Mouse (Mus musculus) testis, adult 2 months (tissue): ENCODE data around the gene Olfr465-ps1. TPM values are rescaled to one million over a fixed set of nuclear protein-coding genes. Genes with fewer than 3 reads are reported as not detected.

Experiments
- H3K27ac ChIP-seq: fragments of 200-500 bp; 2 replicates; pipeline ENCODE4 v1.5.1; 2012; ENCODE audit warnings: low read depth, low read length; ENCODE audit not compliant: control insufficient read depth, insufficient read depth
- H3K27me3 ChIP-seq: fragments of 200-500 bp; 2 replicates; pipeline ENCODE4 v1.6.1; 2012; ENCODE audit warnings: mild to moderate bottlenecking, low read length, moderate library complexity; ENCODE audit not compliant: control insufficient read depth, insufficient read depth
- H3K36me3 ChIP-seq: fragments of 200-500 bp; 2 replicates; pipeline ENCODE4 v1.6.1; 2012; ENCODE audit warnings: mild to moderate bottlenecking, low read length; ENCODE audit not compliant: control insufficient read depth, insufficient read depth
- H3K4me1 ChIP-seq: fragments of 200-500 bp; 2 replicates; pipeline ENCODE4 v1.6.1; 2012; ENCODE audit warnings: low read length; ENCODE audit not compliant: control insufficient read depth, insufficient read depth
- H3K4me3 ChIP-seq: fragments of 200-500 bp; 2 replicates; pipeline ENCODE4 v1.5.1; 2012; ENCODE audit warnings: low read depth, mild to moderate bottlenecking, low read length, moderate library complexity, mixed read lengths; ENCODE audit not compliant: control insufficient read depth
- CTCF ChIP-seq: fragments of 200-500 bp; IDR thresholded peaks from 2 replicates; pipeline ENCODE4 v1.5.1; 2012; ENCODE audit warnings: low read depth, mild to moderate bottlenecking, inconsistent platforms, low read length, moderate library complexity; ENCODE audit not compliant: control insufficient read depth, insufficient read depth, insufficient replicate concordance
- POLR2A ChIP-seq: fragments of 200-500 bp; IDR thresholded peaks from 2 replicates; pipeline ENCODE4 v1.6.1; 2012; ENCODE audit warnings: low read depth, mild to moderate bottlenecking, inconsistent platforms, low read length, moderate library complexity; ENCODE audit not compliant: control insufficient read depth
- polyA plus RNA-seq: library from polyadenylated mRNA; depleted of rRNA; stranded (reverse); fragments of >200 nt; gene quantifications from 2 replicates; pipeline ENCODE4 v1.2.3, GENCODE M21; 2012; rRNA removed

The Olfr465-ps1 gene
- polyA plus RNA-seq, 1 experiment = not detected

DNA sequence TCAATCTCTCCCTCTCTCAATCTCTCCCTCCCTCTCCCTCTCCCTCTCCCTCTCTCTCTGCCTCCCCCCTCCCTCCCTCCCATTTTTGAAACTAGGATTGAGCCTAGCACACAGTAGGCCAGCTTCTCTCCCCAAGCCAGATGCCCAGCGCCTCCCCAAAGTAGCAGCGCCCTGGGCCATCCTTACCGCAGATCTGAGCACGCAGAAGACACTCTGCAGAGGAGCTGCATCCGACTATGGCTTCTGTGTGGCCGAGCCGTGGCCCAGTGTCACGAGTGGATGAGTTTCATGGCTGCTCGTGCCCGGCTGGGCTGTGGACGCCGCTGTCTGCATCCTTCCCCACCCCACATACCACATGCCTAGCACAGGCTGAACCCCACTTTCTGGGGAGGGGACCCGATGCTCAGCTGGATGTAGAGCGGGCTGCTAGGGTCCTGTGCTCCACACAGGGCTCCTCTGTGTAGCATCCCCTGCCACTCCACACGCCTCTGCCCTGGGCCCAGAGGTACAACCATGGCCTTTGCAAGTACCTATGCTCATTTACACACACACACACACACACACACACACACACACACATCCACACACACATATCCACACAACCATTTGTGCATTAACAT, 38.7 kb downstream of the Olfr465-ps1 start:
- peaks cover 7% of the 10 kb centered on the region for H3K4me1 ChIP-seq

More for the DNA sequence above, 38.7 kb downstream of the Olfr465-ps1 start:
- Histone ChIP-seq H3K27ac (no peak overlapping the region), H3K36me3 (no peaks in the 10 kb centered on the region), H3K4me3 (no peak overlapping the region), H3K27me3 (no peaks in the 10 kb centered on the region)
- TF ChIP-seq CTCF (no peak), POLR2A (no peak)

Other genes starting within 250 kb of the Olfr465-ps1 start
- gene Cntnap3, start 234.1 kb upstream of the Olfr465-ps1 start, polyA plus RNA-seq = 0.14 and 0.15 TPM in 2 replicates
- 64.5 and 89.0 TPM in 2 replicates for gene Spata31, start 220.7 kb upstream of the Olfr465-ps1 start, polyA plus RNA-seq
- 35.8 and 48.9 TPM in 2 replicates for gene Spata31d1c, start 105.0 kb upstream of the Olfr465-ps1 start, polyA plus RNA-seq
- gene Prss47, start 85.3 kb upstream of the Olfr465-ps1 start, polyA plus RNA-seq = 35.5 and 39.7 TPM in 2 replicates
- 2.9 and 3.7 TPM in 2 replicates for gene Mfsd14b, start 25.1 kb upstream of the Olfr465-ps1 start, polyA plus RNA-seq
- gene Olfr466, start 12.2 kb downstream of the Olfr465-ps1 start, polyA plus RNA-seq = not detected in 2 replicates
- gene Nlrp4f, start 67.9 kb downstream of the Olfr465-ps1 start, polyA plus RNA-seq = 0.58 and 0.63 TPM in 2 replicates
- 1.8 and 1.9 TPM in 2 replicates for gene Gm10775, start 121.5 kb downstream of the Olfr465-ps1 start, polyA plus RNA-seq
- gene Zfp369, start 140.7 kb downstream of the Olfr465-ps1 start, polyA plus RNA-seq = 4.2 and 5.4 TPM in 2 replicates